Mouse (Mus musculus) CD4-positive, CD25-positive, alpha-beta regulatory T cell, adult 4 months (primary cell): ENCODE results near the gene Adipor2. TPM values are rescaled to one million over a fixed set of nuclear protein-coding genes. Genes with fewer than 3 reads are reported as not detected.
A peak's percentile ranks its signal among the peaks of the same experiment; 100 is the strongest.
"Not testable (repeated sequence)": the region's sequence is repeated elsewhere in the genome, so short reads cannot be mapped to it uniquely, and the experiment has no call there.

Experiments
- ATAC-seq: one replicate; pipeline ENCODE4 v1.8.0; 2017
- polyA plus RNA-seq, 2 experiments: library from polyadenylated mRNA; unstranded; fragments of 100-300 nt; shearing (Covaris generic); gene quantifications; one replicate each; pipeline ENCODE4 v1.2.1; 2017

Adipor2 gene
- 10 to 100 TPM in 1 of 2 experiments, 1 to 10 TPM in 1; 7.7 to 10.3 TPM for polyA plus RNA-seq

DNA sequence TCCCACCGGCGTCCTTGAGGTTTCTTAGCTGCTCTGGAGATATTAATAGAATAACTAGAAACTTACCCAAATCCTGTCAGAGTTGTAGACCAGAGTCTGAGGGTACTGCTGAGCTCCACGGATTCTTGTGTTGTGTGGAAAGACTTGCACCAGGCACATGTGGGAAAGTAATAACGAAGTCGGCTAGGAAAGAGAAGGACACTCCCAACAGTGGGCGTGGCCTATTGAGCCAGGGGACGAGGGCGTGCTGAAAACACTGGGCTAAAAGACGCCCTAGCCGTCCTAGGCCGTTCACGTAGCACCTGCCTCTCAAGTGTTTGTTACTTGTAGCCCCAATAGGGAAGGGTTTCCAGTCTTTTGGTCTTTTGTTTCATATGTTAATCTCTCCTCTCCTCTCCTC lies at the start of gene Adipor2:
Adipor2 (minus strand) TSS at position 351 of the 400 bp plus-strand sequence.
- ATAC-seq = no peak

DNA sequence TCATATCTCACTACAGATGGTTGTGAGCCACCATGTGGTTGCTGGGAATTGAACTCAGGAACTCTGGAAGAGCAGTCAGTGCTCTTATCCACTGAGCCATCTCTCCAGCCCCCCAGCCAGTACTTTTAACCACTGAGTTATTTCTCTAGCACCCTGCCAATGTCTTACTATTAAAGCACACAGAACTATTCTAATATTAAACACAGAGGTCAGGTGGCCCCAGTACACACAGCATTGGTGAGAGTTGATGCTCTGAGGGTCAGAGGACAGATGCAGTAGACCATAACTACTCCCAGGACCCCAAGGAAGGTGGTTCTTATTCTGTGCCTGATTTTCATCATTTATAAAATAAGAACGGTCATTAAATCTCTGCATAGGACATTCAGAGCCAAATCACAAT lies 48.7 kb upstream of the Adipor2 start:
- ATAC-seq = no peak

DNA sequence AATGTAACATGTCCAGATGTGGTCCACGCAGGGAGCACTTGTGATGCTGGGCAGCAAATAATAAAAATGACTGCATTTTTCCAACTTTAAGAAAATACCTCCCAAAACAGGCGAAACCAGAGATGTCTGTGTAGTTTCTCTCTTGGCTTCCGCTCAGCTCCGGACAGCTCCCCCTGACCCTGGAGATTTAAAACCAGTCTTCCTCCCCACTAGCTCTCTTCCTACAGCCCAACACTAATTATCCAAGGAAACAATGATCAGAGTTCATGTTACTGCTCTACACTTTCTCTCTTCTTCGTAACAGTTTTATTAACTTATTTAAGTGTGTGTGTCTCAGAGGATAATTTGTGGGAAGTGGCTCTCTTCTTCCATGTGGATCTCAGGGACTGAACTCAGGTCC lies 42.9 kb upstream of the Adipor2 start:
- ATAC-seq = no peak

DNA sequence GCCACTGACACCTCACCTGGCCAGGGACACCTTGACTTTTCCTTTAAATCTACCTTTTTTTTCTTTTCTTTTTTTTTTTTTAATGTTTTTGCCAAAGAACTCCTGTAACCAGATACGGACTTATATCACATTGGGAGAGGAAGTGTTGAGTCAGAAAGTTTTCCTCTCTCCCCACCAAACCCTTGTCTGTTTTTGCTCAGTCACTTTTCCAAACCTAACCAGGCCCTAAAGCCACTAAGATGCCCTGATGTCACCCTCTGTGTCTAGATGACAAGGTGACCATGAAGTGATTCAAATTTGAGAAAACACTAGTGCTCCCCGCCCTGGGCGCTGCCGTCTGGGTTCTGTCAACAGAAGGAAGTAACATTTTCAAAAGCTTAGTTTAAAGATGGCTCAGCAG lies 41.5 kb upstream of the Adipor2 start:
- no peak for ATAC-seq

DNA sequence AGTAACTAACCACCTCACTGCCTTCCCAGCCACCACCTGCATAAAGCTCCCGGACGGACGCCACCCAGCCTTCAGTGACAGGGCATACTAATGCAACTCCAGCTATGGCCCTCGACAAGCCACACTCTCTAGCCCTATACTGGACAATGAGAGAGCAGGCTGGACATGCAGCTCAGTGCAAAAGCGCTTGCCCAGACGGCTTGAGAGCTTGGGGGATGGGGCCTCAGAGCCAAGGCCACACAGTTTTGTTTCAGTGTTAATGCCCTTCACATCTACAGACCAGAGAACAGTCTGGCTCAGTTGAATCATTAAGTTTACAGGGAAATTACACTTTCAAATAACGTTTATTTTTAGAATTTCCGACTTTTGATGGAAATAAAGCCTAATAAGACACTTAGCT lies 40.7 kb upstream of the Adipor2 start:
- ATAC-seq = no peak

DNA sequence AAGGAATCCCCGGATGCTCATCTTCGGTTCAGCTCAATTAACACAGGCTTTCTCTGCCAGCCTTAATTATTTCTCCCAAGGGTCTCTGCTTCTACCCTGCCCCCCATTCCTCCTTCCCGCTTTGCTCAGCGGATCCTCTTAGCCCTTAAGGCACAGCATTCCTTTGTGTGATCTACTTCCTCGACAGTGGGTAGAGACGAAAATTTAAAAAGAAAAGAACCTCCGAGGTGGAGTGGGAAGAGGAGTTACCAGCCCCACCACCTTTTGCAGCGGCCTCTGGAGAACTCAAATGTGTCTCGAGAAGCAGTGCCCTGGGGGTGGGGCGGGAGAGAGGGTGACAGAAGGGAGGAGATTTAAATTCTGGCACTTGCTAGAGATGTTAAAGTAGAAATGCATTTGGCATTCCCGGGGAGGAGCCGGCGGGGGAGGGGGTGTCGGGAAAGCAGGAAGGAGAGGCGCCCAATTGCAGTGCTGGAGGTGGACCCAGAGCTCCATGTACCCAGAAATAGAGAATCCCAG lies 34.5 kb upstream of the Adipor2 start:
- ATAC-seq = no peak

DNA sequence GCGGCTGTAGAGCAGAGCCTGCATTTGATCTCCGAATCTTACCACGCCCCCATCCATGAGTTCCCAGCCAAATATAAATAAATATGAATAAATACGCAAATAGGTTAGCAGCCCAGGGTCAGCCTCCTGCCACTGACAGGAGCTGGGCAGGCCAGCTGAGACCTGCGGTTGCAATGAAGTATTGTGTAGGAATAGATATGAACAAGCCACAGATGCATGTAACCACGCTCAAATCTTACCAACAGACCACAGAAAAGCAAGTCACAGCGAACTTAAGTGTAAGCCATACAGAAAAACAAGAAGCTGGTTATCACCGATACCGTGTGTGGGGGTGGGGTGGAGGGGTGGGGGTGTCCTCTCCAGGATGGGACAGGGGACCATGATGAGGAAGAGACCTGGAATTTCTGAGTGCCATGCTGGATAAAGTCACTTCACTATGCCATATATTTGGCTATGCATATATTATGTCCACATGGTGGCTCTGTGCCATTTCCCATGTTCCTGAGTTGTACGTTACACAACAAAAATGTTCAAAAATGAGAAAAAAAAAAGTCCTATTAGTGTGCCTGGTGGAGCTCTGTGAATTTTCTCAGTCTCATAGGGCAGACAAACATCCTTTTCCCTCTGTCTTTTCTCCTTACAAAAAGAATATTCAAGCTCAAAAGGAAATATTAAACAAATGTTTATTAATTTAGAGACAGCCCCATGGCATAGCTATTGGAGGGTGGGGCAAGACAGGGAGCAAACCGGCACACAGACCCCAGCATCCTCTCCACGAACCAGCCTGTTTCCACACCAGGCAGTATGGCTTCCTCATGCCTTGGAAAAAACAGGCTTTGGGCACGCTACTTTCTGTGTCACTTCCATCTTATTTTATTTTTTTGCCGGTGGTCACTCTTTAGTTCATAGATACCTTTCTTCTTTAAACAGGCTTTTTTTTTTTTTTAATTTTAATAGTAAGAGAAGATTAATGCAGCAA lies 33.8 kb upstream of the Adipor2 start:
- ATAC-seq = no peak

DNA sequence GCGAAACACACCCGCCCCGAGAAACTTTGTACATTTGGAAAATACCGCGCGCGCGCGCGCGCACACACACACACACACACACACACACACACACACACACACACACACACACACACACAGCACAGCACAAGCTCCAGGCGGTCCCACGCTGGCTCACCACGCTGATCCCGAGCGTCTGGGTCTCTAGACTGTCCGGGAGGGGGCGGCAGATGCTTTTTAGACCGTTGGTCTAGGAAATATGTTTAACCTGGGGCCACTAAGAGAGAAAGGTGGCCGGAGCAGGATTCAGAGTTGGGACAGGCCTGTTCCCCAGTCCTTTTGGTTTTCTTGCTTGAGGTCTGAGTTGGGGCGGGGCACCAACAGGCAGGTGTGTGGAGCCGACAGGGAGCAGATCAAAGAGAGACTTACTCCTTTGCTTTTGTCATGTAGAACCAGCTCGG lies 31.6 kb upstream of the Adipor2 start:
- no peak for ATAC-seq

DNA sequence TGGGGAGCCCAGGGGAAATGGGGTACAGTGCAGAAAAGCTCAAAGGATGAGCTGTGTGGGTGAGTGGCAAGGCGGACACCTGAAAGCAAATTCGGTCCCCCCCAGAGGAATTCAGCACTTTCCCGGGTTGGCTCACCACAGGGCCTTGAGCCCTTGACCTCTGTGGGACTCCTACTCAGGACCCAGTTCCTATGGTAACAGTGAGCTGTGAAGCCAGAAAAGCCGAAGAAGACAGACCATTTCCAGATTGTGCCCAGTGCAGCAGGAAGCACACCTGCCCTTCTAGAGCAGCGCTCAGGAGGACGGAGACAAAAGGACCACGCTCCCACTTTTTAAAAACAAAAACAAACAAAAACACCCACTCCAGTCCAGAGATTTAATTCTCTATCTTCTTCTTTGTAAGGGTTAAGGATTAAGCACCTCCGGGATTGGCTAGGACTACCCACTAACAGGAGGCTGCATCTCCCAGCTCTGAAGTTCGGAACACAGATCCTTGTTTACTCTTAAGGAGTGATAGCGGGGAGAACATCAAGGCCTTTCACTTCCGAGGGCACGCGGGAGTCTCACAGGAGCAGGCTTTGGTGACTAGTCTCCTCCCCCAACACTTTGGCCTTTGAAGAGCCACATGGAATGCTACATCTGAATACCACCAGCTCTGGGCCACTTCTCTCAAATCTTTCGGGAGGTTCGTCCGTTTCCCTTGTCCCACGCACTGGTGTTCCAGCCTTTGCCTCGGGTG lies 31.0 kb upstream of the Adipor2 start:
- ATAC-seq = peak; percentile 19

DNA sequence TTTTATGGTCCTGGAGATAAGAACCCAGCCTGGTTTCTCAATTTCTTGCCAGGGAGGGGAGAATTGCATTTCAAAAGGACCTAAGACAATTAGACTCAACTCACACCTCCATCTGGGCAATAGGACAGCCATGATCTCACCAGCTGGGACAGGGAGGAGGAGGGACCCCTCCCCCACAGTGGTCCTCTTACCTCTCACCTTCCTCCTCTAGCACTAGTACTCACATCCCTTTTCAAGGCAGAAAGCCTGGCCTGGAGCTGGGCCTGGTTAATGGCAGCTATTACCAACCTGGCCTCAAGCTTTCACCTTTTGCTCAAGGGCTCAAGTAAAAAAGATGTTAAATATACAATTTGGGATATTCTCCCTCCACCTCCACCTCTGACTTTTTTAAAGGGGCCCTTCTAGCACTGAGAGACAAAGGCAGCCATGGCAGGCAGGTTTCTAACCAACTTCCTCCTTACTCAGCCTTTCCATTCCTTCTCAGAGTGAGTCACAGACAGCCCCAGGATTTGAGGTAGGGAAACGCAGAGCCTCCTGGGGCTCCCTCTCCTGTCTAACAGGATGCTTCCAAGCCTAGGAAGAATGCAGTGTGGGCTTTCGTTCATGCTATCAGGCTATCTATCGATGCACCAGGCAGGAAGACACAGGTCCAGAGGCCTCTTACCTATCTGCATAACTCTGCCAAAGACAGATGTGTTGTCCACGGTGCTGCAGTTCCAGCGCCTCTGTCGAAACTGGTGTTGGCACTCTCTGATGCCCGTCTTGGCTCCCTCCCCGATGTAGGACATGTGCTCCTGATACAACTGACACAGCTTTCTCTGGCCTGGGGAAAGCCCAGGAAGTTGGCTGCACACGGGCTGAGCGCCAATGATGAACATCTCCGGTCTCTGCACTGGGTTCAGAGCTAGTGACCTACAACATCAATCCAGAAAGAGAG lies 28.4 kb upstream of the Adipor2 start:
- no peak for ATAC-seq

DNA sequence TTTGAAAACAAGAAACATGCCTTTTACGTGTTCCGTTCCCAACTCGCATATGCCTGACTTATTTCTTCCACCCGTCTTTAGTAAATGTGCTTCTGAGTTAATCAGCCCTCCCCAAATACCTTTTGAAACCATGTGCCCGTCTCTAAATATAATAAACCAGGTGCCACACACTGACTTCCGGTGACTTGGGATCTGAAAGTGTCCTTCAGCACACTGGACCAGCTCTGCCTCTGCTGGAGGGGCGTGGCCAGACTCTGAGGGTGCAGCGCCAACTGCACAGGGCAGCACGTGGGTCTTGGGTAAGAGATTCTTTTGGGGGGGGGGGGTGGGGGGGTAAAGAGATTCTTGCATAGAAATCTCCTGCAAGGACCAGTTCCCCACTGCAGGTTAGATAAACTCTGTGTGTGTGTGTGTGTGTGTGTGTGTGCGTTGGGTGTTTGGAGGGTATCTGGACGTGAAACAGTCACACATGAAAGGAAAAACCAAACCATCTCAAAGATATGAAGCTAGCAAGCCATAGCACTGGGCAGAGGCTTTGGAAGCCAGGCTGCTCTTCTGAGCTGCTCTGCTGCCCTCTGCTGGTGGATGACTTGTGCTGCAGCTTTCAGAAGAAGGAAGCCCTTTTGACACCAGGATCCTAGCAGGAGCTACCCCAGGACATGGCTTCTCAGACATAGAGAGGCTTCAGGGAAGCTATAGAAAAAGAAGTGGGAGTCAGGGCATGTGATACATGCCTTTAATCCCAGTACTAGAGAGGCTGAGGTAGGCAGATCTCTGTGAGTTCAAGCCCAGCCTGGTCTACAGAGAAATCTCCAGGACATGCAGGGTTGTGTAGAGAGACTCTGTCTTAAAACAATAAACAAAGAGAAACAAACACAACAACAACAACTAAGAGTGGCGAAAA lies 26.5 kb upstream of the Adipor2 start:
- ATAC-seq = peak; percentile 86

DNA sequence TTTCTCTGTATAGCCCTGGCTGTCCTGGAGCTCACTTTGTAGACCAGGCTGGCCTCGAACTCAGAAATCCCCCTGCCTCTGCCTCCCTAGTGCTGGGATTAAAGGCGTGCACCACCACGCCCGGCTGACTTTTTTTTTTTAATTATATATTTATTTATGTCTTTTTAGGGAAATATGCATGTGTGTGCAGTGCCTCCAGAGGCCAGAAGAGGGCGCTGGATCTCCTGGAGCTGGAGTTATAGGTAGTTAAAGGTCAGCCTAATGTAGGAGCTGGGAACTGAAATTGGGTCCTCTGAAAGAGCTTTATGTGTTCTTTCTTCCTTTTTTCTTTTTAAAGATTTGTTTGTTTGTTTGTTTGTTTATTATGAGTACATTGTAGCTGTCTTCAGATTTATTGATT lies 25.2 kb upstream of the Adipor2 start:
- not testable (repeated sequence) for ATAC-seq

DNA sequence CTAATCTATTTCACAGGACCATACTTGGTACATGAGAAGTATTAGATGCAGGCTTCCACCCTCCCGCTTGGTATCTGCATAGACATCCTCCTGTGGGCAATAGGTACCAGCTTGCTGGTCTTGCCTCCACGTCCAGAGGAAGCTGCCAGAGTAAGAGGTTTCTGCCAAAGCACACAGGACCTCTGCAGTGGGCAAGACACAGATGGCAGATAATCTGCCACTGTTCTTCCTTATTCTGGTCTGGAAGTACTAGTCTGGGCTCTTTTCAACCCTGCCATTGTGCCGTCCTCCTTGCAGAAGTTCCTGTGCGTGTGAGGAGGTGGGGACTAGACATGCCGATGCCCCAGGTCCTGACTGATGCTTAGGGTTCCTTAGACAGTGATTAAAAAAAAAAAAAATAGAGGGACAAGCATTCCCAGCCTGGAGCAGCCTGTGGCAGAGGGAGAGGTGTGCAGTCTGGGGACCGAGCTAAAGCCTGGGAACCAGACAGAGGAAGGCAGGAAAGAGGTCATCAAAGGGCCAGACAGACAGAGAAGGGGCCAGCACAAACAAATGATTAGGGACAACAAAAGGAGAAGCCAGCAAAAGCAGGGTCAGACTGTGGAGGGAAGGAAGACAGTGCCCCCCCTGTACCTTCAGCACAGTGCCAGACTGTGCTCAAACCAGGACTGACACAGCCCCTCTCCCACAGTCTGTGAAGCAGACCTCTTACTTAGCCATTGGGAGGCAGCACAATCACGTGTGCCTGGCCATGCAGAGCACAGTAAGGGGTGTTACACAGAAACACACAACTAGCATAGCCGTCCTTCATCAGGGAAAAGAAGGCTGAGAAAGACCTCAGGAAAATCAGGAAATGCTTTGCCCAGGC lies 20.6 kb upstream of the Adipor2 start:
- ATAC-seq = no peak

DNA sequence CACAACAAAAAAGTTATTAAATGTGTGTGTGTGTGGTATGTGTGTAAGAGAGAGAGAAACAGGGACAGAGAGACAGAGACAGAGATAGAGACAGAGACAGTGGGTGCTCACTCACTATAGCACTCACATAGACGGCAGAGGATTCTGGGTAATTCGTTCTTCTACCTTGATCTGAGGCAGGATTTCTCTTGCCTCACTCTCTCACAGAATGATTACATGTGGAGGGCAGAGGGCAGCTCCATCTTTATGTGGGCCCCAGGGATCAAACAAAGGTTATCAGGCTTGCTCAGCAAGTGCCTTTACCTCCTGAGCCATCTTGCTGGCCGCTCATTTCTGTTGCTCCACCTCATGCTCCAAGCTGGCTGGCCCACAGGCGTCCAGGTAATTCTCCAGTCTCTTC lies 16.9 kb upstream of the Adipor2 start:
- ATAC-seq = no peak

DNA sequence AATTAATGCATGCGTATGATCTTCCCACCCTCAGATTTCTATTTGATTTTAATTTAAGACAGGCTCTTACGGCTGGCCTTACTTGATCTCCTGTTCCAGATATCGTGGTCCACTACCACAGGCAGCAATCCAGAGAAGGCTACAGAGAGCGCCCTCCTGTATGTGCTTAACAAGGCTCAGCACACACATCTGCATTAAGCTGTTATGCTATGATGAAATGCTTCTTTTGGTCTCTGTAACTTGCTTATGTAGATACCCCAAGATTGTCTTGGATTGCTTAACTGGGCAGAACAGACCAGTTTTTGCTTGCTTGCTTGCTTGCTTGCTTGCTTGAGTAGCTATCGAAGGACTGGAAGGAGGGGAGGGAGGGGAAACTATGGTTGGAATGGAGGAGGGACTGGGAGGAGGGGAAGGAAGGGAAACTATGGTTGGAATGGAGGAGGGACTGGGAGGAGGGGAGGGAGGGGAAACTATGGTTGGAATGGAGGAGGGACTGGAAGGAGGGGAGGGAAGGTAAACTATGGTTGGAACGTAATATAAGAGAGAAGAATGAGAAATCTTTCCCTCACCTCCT lies 14.3 kb upstream of the Adipor2 start:
- ATAC-seq = no peak

DNA sequence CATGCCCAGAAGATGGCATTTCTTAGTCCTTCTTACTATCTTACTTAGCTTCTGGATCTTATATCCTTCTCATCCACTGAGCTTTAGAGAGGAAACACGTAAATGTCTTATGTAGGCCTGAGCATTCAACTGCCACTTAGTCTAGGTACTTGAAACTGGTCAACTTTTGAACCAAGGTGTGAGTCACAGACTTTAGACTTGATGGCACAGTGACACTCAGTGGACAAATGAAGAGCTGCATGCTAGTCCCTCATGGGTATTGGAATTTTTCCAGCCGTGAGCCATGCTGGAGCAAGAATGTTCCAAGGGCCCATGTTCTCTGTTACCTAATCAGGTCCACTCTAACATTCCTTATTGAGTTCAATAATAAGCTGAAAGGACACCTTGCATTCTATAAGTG lies 13.0 kb upstream of the Adipor2 start:
- peak; percentile 43 for ATAC-seq

DNA sequence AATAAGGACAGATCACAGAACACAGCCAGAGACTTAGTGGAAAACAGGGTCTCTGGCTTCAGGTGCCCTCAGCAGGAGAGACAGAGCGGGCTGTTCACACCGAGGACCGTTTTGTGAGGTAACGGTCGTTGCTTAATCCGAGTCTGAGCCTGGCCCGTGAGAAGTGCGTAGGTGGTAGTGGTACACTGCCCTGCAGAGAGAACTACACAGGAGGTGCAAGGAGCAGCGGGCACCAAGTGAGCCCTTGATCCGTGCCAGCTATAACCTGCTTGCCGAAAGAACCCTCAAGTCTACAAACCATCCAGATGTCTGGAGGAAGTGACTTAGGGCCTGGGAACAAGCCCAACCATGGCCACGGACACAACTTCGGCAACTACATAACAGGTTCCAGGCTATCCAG lies 11.8 kb upstream of the Adipor2 start:
- no peak for ATAC-seq

DNA sequence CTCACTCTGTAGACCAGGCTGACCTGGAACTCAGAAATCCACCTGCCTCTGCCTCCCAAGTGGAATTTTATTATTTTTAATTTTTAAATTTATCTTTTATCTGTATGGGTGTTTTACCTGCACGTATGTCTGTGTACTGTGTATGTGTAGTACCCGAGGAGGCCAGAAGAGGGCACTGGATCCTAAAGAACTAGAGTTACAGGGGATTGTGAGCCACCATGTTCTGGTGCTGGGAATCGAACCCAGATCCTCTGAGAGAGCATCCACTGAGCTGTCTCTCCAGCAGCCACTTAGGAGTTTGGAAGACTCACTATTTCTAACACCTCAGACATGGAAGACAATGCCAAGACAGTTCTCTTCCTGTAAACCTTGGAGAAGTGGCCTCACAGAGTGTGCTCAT lies 11.1 kb upstream of the Adipor2 start:
- no peak for ATAC-seq

DNA sequence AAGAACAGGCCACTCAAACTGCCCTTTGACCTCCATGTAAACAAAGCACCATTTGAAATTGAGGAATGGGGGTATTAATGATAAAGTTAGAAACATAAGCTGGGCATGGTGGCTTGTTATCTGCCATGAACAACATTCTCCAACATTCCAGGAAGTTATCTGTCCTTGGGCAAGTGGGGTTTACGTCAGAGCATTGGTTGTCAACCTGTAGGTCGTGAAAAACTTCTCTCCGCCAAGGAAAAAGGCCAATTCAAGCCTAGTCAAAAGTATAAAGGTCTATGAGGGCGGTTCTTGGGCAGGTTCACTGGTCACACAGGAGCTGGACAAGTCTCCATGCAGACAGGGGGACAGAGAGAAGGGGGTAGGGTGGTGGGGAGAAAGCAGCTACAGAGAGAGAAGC lies 3.5 kb upstream of the Adipor2 start:
- no peak for ATAC-seq

DNA sequence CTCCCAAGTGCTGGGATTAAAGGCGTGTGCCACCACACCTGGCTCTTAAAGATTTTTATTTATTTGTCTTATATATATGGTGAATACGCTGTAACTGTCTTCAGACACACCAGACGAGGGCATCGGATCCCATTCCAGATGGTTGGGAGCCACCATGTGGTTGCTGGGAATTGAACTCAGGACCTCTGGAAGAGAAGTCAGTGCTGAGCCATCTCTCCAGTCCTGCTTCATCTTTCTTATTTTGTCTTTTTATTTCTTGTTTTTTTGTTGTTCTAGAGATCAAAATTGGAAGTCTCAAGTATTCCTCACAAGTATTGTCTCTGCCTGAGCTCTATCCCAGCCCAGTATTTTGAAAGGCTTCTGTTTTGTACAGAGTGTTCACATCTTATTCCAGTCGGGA lies 2.9 kb upstream of the Adipor2 start:
- ATAC-seq = no peak
